Mouse (Mus musculus) left cerebral cortex, adult 18-20 months (tissue): ENCODE results near the gene Tpx2. TPM values are rescaled to one million over a fixed set of nuclear protein-coding genes. Genes with fewer than 3 reads are reported as not detected.

Experiments
- DNase-seq, 2 experiments: peaks; one replicate each; pipeline ENCODE4 v3.0.0; 2021 to 2022; ENCODE audit warnings: low spot score in 2 of 2, mixed read lengths in 1 of 2
- total RNA-seq, 2 experiments: library from RNA; stranded (reverse); gene quantifications; 2 replicates each; pipeline ENCODE4 v1.2.3; 2021

Gene Tpx2
- total RNA-seq, 2 experiments from 2014 or later: 2.0 to 2.4 TPM

GRCm38 (mm10) chr2:152819926-152820325, 27.8 kb upstream of the Tpx2 start:
- no peak for DNase-seq

- DNase-seq: peak; percentile 44 to 47
Measured at GRCm38 (mm10) chr2:152820369-152820768, 27.4 kb upstream of the Tpx2 start.

- DNase-seq: no peak
Measured at GRCm38 (mm10) chr2:152821023-152821422, 26.7 kb upstream of the Tpx2 start.

GRCm38 (mm10) chr2:152821566-152821965, 26.2 kb upstream of the Tpx2 start:
- DNase-seq: no peak

GRCm38 (mm10) chr2:152823770-152824169, 24.0 kb upstream of the Tpx2 start:
- DNase-seq: no peak

GRCm38 (mm10) chr2:152824438-152825167, 23.2 kb upstream of the Tpx2 start:
- no peak for DNase-seq

- DNase-seq: no peak
Measured at GRCm38 (mm10) chr2:152825168-152825697, 22.5 kb upstream of the Tpx2 start.

- DNase-seq: no peak
Measured at GRCm38 (mm10) chr2:152825713-152826112, 22.1 kb upstream of the Tpx2 start.

GRCm38 (mm10) chr2:152826481-152826880, 21.3 kb upstream of the Tpx2 start:
- no peak for DNase-seq

- no peak for DNase-seq
Measured at GRCm38 (mm10) chr2:152827321-152828010, 20.3 kb upstream of the Tpx2 start.

GRCm38 (mm10) chr2:152828011-152828370, 19.8 kb upstream of the Tpx2 start:
- DNase-seq: no peak

GRCm38 (mm10) chr2:152828532-152828931, 19.2 kb upstream of the Tpx2 start:
- no peak for DNase-seq

GRCm38 (mm10) chr2:152829367-152829881, 18.3 kb upstream of the Tpx2 start:
- DNase-seq: peak in 1 of 2 experiments; percentile 42

GRCm38 (mm10) chr2:152830021-152830921, 17.5 kb upstream of the Tpx2 start:
- DNase-seq: peak; percentile 84 to 86

- DNase-seq: peak; percentile 98
Measured at GRCm38 (mm10) chr2:152831019-152831878, 16.5 kb upstream of the Tpx2 start, which contains the start of gene Bcl2l1. TSS of gene Bcl2l1 (minus strand) at chr2:152831728.

GRCm38 (mm10) chr2:152839256-152839655, 8.5 kb upstream of the Tpx2 start:
- no peak for DNase-seq

GRCm38 (mm10) chr2:152842741-152843140, 5.0 kb upstream of the Tpx2 start:
- no peak for DNase-seq

- DNase-seq: no peak
Measured at GRCm38 (mm10) chr2:152847057-152847814, 528 bp upstream of the Tpx2 start.

- DNase-seq: no peak
Measured at GRCm38 (mm10) chr2:152848466-152848865, 702 bp downstream of the Tpx2 start.
